Mouse (Mus musculus): ENCODE data around the gene Usp30.

The Usp30 gene

DNA sequence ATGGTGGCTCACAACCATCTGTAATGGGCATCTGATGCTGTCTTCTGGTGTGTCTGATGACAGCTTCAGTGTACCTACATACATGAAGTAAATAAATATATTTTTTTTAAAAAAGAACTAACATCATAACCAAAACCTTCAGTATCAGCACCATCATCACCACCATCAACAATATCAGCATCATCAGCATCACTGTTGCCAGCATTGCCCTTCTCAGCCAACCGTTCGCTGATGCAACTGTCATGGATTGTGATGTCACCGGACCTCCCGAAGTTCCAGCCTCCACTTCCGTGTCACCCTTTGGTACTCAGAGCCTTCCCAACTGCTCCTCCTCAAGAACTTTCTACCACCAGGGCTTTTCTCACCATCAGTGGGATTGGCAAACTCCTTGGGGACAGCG is at the start of gene Usp30:
Gene Usp30 (plus strand): TSS at position 301 of the 400 bp plus-strand sequence.
- DNase-seq: no peak

DNA sequence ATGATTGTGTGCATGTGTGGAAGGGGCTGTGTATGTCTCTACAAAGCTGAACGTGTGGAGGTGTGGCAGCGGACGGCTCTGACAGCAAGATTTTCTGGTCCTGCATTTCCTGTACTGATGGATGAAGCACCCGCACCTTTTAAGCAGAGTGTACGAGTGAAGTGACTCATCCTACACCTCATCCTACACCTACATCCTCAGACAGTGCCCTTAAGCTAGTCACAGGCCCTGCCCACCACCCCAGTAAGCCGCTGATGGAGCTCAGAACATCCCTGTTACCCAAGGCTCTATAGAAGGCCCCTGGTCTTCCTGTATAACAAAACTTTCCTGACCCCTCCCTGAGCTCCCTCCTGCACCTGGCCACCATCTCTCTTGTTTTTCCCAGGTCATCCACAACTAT is 40.9 kb upstream of the Usp30 start:
- DNase-seq: no peak

DNA sequence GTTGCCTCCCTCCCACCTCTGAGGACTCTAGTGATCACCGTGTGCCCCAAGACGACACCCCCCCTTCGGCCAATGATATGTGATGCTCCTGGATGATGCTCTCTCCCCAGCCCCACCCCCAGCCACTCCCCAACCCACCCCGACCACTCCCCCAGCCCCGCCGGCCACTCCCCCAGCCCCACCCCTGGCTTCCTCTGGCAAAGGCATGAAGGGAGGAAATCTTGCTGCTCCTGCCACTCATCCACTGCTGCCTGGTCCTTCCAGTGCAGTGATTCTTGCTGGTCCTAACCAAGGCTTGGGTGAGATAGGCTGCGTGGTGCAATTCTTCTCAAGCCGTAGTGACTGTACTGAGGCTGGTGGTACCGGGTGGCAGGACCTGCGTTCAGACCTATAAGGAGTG is 40.4 kb upstream of the Usp30 start:
- DNase-seq: no peak

DNA sequence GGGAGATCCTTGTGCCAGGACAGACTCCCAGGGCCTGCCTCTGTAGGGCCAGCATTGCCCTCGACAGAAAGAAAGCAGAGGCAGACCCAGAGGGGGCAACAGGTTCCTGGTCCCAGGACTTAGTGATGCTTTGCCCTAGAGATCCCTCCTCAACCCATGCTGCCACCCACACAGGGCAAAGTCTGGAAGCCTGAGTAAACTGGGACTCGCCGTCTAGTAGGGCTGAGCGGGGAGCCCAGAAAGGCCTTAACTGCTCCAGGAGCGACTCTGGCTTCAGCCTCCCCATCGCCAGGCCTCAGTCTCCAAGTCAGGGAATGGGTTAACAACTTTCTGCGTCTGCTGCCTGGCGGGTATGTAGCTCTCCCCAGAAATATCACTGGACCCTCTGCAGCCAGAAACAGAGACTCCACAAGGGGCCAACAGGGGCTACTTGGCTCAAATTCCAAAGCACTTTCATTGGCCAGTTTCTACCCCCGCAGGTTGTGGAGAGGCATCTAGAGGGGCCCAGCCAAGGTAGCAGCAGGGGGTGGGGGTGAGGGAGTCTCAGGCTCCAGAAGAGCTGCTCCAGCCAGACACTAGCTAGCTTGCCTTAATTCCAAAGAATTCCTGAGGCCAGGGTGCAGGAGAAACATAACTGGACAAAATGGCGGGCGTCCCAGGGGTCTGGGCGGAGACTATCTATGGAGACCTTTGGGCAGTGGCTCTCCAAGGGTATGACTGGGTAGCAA is 37.9 kb upstream of the Usp30 start:
- no peak for DNase-seq

DNA sequence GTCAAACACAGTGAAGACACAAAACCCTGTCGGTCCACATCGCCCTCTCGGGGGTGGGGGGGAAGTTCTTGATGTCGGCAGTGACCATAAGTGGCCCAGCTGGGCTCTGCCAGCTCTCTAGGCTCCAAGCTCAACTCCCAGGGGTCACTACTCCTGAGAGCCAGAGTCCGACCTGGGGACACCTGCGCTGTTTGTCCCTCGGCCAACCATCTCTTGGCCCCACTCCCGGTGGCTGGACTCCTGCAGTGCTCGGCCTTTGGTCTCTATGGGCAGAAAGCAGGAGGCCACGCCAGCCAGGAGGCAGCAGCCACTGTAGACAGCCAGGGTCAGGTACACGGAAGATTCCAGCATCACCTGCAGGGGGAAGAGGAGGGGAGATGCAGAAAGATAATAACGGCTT is 37.1 kb upstream of the Usp30 start:
- DNase-seq: no peak

DNA sequence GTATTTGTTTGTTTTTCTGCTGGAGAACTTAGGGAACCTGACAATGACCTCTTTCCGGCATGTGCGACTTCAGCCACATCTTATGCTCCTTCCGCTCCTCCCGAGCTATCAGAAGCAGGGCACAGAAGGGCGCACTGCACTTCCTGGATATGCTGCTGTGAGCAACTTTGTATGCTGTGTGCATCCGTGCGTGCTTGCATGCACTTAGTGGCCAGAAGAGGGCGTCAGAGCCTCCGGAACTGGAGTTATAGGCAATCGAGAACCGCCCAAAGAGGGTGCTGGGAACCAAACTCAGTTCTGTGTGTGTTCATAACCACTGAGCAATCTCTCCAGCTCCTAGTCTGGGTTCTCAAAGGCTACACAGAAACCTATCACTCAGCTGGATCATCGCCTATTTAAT is 34.6 kb upstream of the Usp30 start:
- DNase-seq: no peak

DNA sequence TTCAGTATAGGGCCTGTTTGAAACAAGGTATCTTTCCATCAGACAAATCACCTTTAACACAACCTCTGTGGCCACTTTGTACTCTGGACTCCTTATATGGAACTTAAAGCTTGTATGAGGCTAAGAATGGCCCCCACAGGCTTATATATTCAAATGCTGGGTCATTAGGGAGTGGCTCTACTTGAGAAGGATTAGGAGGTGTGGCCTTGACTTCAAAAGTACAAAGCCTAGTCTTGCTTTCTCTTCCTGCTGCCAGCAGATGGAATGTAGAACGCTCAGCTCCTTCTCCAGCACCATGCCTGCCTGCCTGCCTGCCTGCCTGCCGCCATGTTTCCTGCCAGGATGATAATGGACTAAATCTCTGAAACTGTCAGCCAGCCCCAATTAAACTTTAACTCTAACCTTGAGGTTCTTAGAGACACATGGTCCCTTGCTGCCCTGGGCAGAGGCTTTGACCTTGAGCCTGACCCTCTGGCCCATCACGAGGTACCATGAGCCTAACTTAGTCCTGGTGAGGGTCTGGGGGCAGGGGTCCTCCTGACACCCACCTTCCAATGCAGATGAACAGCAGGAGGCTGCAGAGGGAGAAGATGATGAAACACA is 33.0 kb upstream of the Usp30 start:
- no peak for DNase-seq

DNA sequence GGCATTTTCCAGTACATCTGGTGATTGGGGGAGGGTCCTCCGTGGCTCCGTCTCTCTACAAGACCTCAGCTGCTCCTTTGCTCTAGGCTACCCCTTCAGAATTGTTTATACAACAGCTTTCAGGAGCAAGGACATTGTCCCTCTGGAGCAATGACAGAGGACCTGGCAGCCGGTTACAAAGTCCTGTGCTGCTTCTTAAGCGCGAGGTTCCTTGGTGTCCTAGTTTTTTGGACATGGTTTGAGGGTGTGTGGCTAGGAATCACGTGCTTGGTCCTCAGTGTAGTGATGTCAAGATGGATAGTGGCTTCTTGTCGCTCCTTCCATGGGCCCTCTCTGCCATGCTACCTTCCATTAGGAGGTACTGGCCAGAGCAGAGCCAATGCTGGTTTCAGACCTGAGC is 30.9 kb upstream of the Usp30 start:
- DNase-seq: no peak

DNA sequence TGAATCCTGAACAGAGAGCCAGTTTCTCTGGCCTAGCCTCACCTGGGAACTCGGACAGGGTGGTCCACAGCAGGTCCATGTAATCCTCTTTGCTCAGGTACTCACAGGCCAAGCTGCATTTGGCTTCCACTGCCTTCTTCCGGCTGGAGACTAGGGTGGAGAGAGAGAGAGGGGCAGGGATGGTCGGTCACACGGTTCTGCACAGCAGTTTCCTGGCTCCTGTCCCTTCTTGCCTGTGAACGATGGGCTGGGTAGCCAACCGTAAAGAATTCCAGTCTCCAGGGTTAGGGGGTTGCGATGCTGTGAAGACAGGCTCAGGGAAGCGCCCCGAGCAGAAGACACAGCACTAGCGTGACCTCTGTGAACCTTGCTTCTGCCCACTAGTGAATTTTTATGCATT is 30.1 kb upstream of the Usp30 start:
- no peak for DNase-seq

DNA sequence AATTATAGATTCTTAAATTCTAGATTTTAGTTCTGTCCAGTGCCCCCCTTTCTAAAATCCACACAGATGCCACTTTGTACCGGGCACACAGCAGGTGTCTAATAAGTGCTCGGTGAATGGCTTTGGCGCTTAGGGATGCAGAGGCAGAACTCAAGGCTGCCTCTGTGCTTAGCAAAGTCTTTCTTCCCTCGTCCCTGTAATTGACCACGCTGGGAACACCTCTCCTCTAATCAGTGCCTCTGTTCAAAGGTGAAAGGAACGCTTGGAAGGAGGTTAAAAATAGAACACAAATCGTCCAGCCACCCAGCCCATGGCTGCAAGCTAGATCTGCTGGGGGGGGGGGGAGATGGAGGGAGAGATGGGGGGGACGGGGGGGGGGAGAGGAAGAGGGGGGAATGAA is 24.8 kb upstream of the Usp30 start:
- DNase-seq: no peak

DNA sequence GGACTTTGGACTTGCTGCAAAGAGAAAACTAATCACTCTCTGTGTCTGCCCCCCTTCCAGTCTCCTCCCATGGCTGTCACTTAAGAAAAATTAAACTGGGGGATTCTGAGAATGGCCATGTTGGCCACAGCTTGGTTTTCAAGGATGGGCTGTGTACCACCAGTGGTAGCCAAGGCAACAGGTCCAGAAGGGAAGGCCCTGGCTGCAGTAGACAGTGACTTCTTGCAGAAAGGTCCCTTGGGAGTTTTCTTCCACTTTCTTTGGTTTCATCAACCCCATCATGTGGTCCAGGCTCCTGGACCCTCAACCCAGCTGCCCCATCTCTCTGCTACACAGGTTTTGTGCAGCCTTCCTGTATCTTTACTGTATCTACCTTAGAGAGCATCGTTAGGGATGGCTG is 24.4 kb upstream of the Usp30 start:
- DNase-seq: no peak

DNA sequence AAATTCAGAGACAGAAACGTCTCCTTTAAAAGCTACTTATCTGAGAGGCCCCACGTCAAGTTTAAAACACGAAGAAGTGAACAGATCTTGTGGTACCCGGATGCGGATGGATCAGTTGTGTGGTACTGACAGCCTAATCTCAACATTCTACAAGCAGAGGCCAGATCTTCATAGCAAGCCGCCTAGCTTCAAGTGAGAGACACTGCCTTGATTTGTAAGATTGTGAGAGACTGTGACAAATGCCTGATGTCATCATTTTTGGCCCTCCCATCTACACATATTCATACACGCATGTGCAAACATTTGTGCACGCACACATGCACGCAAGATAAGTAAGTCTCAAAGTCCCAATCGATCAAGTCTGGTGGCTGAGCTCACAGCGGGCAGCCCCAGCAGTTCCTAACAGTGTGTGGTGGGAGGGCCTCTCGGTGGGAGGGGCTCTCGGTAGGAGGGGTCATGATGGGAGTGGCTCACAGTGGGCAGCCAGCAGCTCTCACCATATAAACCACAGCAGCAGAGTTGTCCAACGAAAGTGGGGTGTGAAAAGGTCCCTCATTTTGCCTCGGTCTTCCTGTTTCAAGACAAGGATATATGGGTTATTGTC is 23.8 kb upstream of the Usp30 start:
- DNase-seq: peak; percentile 19

DNA sequence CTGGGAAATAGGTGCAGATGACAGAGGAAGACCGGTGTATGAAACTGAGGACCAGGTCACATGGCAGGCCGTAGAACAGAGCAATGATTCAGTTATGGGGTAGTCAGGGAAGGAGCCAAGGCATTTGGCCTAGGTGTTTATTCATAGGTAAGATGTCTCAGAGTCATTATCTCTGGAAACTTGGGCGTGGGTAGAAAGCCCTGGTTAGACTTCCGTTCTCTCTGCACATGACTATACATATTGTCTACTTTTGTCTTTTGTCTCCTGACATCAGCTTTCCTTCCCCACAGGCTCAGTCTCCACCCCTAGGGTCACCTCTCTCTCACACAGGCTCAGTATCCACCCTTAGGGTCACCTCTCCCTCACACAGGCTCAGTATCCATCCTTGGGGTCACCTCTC is 21.5 kb upstream of the Usp30 start:
- DNase-seq: no peak

DNA sequence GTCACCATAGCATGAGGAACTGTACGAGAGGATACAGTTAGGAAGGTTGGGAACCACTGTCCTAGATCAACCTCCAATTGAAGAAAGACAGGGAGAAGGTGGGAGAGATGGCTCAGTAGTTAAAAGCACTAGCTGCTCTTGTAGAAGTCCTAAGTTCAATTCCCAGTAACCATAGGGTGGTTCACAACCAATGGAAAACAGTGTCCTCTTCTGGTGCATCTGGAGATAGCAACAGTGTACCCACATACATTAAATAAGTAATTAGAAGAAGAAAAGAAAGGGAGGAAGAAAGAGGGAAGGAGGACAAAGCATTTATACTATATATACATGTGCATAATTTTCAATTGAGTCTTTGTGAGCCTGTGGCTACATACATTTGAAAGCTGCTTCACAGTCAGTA is 20.1 kb upstream of the Usp30 start:
- DNase-seq: no peak

DNA sequence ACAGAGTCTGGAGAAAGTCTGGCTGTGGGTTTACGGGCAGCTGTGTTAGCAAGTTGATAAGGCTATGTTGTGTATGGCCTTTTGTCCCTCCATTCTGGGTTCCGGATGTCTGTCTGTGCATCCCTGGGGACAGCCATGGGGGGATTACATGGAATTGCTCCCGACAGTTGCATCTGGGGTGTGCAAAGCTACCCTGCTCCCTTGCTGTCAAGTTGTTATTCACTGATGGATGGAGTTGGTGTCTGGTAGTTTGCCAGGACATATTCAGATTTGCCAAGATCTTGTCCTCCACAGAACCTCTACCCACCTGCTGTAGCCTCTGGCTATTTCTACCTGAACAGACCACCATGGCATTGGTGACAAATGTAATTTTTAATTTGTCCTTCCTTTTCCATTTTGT is 19.1 kb upstream of the Usp30 start:
- no peak for DNase-seq

DNA sequence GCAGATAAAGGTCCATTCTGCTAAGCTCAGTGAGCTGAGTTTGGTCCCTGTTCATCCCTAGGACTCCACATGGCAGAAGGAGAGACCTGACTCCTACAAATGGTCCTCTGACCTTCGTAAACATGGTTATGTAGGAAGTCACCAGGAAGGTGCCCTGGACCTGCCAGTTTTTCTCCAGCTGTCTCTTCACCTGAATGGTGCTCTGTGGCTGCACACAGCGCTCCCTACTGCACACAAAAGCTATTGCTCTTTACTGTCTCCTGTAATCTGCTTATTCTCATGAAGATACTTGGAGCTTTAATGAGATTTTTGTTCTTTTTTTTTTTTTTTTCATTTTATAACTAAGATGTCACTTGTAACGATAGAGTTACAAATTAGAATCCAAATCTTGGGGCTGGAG is 18.7 kb upstream of the Usp30 start:
- DNase-seq: no peak

DNA sequence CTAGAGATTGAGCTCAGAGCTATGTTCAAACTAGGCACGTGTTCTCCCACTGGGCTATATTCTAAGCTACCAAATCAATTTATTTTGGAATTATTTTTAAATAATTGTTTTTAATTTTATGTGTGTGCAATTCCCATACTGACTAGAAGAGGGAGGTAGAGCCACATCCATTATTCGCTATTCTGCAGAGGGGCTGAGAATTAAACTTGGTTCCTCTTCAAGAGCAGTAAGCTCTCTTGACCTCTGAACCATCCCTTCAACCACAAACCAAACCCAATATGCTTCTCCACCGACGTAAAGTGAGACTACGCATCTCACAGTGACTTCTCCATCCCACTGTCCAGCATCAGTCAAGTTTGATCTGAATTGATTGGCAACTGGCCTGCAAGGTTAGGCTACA is 18.1 kb upstream of the Usp30 start:
- no peak for DNase-seq

DNA sequence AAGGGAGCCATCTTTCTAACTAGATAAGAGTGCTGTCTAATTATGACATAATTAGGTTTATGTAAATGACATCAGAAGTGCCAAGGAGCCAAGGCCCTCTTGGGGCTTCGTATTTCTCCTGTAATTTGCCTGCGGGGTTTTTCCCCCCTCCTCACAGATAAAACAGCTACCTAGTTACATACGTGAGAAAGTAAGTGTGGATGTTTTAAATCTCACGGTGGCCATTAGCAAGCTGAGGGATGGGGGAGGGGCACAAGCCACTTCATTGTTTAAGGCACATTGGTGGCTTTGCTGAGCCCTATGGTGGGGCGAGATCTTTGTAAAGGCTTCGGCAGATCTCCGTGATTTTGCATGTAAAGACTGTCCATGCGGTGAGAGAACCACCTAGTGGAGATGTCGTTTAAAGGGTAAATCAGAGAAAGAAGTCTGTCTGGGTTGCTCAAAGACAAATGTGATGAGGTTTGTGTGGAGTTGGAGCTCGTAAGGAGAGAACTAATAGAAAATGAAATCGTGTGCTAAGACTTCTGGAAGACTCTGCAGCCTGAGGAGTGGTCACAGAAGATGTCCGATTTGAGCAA is 16.4 kb upstream of the Usp30 start:
- no peak for DNase-seq

DNA sequence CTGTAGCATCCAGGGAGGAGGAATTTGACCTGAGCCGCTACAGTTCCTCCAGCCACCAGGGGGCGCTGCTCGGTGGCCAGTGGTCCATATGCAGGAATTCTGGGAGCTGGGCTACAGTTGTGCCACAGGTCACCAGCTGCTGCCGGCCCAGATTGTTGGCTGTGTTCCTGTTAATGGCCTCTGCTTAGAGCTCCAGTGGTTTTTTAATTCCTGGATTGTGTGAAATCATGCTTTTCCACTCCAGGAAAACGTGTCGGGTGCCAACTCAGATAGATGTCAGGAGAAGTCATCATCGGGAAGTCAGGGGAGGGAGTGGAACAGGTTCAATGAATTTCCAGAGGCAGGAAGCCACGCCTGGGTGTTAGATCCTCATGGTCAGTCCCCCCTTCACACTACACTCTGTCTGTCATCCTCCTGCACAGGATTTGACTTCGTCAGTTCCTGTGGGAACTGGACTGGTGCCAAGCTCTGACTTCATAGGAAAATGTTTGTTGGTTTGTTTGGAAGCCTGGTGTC is 13.0 kb upstream of the Usp30 start:
- peak; percentile 72 for DNase-seq

DNA sequence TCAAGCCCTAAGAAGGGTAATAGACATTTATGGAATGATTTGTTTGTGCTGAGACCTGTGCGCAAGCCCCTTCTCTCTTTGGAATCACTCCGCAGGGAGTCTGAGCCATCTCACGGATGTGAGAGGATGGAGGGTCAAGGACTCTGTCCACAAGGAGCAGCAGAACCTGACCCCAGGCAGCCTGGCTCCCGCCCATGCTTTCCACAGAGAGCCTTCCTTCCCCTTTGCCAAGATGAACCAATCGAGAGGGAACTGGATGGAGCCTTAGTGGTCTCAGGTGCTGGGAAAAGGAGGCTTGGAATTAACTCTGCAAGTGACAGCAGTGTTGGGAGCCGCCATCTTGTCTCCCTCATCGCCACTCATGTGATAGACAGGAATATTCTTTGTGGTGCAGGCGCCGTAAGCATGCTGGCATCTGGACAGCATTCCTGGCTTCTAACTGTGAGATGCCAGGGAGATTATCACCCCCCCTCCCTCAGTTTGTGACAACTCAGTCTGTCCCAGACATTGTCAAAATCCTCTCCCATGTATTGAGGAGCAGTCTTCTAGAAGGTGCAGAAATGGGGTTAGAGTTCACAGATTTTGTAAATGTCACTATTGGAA is 8.0 kb upstream of the Usp30 start:
- no peak for DNase-seq

DNA sequence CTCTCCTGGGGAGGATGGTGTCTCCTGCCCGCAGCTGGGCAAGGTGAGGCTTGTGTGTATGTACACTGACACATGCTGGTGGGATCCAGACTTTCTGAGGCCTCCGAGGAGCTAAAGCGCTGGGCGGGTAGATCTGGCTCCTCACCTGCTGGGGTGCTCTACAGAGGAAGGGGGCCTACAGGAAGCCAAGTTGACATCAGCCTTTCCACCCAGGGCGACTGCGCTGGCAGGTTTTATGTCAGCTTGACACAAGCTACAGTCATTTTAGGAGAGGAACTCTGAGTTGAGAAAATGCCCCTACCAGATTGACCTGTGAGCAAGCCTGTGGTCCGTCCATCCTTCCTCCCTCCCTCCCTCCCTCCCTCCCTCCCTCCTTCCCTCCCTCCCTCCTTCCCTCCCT is 3.6 kb upstream of the Usp30 start:
- DNase-seq: peak; percentile 21

DNA sequence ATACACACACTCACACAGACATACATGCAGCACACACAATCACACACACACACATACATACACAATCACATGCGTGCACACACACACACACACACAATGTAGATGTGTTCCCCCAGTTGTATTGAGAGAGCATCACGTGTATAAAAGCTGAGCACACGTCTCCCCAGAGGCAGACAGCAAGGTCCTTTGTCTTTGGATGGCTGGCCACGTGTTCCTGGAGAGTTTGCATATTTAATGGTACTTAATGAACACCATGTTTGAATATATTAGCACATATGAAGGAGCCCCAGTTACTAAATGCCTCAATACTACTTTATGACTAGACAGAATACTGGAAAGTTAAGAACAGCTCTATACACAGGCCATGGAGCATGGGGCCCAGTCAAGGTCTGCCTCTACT is 1.3 kb upstream of the Usp30 start:
- no peak for DNase-seq

DNA sequence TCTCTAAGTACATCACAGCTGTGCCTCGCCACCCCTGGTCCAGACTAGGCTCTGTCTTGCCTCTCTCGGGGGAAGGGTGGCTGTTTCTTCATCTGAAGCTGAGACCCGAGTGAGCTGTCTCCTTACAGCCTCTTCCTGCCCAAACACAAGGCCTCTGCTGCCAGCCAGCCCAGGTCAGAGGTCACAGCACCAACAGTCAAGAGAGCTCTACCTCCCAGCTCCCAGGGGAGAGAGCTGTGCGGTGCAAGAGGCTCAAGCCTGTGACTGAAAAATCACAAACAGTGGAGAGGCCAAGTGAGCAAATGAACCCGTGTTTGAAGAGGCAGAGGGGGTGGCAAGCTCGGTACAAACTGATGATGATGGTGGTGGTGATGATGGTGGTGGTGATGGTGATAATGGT is 1.3 kb downstream of the Usp30 start:
- DNase-seq: no peak

DNA sequence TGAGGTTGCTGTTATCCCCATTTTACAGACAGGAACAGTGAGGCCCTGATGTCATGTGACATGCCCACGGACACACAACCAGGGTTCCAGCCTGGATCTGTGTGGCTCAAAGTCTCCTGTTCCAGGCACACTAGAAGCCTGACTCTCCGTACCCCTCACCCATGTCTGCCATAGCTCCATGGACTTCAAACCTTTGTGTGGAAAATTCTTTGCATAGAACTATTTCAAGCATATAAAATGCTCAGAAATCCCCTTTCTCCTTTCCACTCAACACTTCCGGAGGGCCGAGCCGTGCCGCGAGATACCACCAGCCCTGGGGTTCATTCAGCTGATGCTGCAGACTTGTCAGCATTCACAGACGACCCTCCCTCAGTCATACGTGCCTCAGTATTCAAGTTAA is 2.3 kb downstream of the Usp30 start:
- no peak for DNase-seq

Data from thymus, postnatal 4 days (tissue).